Mouse (Mus musculus) fibroblast of lung, adult 2 months (primary cell): ENCODE results near the gene Syt13.

Source experiments
- DNase-seq: peaks from one replicate; pipeline ENCODE4 v3.0.0-alpha.2; 2011; ENCODE audit warnings: low read depth

The Syt13 gene

GRCm38 (mm10) chr2:92964345-92964744 is 49.4 kb downstream of the Syt13 start:
- no peak for DNase-seq

- no peak for DNase-seq
Observed at GRCm38 (mm10) chr2:92966257-92966656, 51.4 kb downstream of the Syt13 start.

DNA sequence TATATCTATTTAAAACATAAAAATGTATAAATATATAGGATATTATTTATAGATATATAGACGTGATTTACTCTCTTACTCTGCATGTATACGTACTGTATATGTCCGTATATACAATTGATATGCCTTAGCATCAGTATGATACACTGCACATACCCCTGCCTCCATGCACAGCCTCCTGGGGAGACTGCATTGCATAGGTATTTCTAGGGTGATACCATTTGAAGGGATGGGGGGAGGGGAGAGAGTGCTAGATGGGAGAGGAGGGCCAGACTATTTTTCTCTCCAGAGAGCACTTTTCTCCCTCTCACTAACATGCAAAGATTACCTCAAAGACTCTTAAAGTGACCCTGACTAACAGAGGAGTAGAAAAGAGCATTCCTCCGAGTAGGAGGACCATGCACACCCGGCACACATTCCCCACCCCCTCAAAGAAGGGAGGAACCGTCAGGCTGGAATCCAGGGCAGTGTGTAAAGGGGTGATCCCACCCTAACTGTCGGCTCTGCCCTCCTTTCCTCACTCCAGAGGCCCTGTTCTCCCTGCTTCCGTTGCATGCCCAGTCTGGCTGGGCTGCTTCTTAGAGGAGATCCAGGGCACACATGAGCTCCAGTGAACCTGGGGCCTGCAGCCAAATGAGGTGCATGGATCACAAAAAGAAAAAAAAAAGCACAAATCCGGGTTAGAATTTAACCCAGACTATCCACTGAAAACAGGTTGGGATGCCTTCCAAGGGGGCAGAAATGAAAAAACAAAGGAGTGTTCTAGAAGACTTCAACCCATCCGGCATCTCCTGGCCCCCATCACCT is 52.3 kb downstream of the Syt13 start:
- DNase-seq, result no peak

GRCm38 (mm10) chr2:92967839-92968166 is 52.9 kb downstream of the Syt13 start:
- no peak for DNase-seq

DNA sequence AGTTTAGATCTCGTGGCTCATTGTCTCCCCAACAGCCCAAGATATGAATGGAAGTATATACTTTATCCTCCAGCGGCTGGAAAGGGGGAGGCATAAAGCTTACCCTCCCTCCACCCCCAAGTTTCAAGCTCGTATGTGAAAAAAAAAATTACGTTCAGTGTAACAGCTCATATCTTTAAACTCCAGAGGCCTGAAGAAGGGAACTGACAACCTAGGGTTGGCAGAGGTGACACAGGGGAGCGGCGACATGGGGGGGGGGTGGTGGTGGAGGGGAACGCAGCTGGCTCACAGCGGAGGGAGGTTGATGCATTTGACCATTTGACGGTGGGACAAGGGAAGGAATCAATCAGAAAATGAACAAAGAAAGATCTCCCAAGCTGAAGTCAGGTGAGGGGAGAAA is 56.2 kb downstream of the Syt13 start:
- no peak for DNase-seq

GRCm38 (mm10) chr2:92971536-92971935 is 56.6 kb downstream of the Syt13 start:
- no peak for DNase-seq

- DNase-seq, result no peak
Observed at GRCm38 (mm10) chr2:92972071-92972470, 57.2 kb downstream of the Syt13 start.

DNA sequence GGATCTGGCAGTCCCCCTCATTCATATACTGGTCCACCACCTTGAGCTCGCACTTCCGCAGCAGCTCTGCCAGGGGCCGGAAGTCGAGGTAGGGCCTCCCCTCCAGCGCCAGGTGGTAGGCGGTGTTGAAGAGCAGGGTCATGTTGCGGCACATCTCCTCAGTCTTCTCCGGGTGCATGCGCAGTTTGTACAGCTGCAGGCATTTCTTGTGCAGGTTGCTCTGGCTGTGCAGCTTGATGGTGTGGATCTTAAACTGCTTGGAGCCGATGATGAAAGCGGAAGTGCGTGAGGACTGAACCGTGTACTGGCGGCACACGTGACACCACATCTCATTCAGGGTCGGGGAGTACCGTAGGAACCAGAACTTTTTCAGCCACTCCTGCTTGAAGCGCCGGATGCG is 58.7 kb downstream of the Syt13 start:
- DNase-seq, result no peak

- DNase-seq, result no peak
Observed at GRCm38 (mm10) chr2:92975031-92975790, 60.3 kb downstream of the Syt13 start.

DNA sequence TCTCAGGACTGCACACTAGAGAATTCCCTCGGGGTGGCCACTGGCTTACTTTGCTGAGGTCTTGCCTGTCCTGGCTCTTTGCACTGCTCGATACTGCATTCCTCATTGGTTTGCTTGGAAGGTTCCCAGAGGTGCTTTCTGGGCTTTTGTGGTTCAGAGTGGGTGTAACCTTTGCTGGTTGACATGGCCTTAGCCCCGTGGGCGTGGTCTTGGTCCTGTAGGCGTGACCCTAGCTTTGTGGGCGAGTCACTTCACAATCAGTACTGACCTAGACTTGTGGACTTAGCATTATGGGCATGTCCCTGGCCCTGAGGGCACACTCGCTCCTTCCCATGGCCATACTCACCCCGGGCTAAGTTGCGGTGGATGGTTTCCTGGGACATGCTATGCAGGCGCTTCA is 65.3 kb downstream of the Syt13 start:
- no peak for DNase-seq

DNA sequence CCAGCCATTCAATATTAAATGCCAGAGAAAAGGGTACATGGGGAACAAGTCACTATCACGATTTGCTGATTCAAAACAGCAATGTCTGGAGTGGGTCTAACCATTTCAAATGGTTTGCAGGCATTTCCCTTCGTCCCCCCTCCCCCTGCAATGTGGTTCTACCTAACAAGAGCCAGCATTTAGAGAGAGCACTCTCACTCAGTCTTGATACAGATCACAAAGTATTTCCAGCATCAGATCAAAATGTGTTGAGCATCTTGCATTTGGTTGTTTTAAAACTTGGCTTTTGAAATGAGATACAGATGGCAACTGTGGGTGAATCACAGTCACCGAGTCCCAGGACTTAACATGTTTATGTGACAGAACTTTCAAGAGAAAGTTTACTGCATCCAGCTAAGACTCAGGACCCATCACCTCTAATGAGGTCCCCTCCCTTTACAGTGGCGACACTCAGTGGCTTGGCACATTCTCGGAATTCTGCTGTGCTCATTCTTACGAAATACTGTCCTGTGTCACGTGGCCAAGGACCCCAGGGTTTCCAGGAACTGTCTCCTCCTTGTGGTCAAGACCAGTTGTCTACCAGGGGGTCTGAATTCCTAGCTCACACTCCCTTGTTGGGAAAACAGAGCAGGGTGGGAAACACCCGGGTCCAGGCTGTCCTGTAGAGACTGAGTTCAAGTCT is 67.8 kb downstream of the Syt13 start:
- DNase-seq, result no peak

DNA sequence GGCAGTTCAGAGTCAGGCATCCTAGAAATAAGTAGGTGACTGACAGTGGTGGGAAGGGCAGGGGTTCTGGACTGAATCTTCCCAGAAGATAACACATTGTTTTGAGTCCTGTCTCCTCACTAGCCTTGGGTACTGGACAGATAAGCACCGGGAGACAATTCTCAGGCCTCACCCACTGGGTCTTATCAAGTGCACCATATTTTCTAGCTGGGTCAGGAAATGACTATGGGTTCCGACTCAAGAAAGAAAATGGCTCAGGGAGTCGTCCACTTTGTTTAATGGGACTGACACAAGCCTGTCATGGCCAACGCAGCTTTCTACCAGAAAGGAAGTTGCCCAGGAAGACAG is 68.3 kb downstream of the Syt13 start:
- DNase-seq, result no peak

DNA sequence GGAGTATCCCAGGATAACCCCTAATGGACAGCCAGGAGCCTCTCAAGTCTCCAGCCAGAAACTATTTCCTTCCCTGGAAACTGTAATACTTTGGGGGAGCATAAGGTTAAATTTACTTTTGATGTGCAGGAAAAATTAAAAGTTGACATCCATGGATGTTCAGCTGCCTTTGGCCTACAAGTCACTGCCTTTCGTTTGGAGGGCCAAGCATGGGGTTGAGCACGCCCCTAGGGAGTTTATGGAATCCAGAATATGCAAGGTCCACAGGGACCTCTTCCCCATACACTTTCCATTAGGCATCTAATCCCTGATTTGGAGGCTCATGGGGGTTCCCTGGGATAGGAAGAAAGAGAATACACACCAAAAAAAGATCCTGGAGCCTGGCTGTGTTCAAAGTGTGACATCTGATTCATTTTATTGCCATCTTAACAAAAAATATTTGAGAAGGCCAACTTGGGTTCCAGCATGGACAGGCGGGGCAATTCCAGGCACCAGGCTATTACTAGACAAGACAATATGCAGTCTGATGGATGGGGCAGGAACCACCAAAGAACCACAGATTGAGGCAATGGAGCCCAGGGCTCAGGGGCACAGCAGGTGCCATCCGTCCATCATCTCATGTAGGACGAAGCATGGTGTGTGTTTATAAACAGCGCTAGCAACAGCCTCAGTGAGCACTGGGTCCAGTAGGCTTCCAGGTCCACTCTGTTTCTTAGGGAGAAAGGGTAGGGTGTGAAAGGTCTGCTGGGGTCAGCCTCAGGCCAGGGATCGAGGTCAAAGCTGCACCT is 69.6 kb downstream of the Syt13 start:
- no peak for DNase-seq

- DNase-seq, result no peak
Observed at GRCm38 (mm10) chr2:92985171-92985570, 70.3 kb downstream of the Syt13 start.

GRCm38 (mm10) chr2:92985600-92985999 is 70.7 kb downstream of the Syt13 start:
- no peak for DNase-seq

GRCm38 (mm10) chr2:92987108-92987618 is 72.3 kb downstream of the Syt13 start:
- DNase-seq, result no peak

DNA sequence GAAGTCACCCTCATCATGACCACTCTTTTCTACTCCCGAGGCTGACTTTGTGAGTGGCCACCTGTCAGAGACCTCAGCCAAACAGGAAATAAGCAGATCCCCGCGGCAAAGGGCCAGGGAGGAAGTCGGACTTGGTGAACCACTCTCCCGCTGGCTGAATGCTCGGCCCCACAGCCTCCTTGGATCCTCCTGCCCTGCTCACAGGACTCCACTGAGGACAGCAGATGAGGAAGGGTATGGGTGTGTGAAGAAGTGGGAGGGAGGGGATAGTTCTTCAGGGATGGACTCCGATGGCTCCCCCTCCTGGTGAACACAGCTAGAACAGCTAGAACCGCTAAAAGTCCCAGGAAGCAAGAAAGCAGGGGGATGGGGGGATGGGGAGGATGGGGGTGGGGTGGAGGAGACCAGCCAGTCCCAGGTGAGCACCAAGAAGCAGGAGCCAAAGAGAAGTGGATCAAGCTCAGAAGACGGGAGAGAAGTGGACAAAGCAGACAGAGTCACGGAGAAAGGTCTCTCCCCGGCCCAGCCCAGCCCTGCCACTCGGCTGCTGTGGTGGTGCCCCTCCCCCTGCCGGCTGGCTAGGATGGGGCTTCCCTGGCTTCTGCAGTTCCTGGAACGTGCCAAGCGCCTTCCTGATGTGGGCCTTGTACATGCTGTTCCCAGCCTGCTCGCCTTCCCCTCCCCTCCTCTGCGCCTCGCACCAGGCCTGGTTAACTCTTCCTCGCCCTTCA is 73.2 kb downstream of the Syt13 start:
- DNase-seq, result no peak

- no peak for DNase-seq
Observed at GRCm38 (mm10) chr2:92989593-92989992, 74.7 kb downstream of the Syt13 start.

DNA sequence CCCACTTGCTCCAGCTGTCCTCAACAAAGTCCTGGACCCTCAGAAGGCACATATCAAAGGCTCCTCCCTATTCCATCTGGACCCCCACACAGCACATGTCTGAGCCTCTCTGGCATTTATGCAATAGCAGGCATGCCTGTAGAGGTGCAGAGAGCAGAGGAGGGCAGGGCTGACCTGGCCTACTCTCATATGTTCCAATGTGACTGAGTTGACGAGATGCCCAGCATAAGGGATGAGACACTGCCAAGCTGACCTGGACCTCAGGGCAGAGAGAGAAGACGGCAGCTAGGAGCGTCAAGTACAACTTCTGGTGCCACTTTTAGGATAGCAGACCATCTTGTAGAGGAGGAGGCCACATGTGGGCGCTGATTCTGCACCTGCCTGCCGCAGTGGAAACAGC is 77.1 kb downstream of the Syt13 start:
- no peak for DNase-seq

GRCm38 (mm10) chr2:93005028-93005427 is 90.1 kb downstream of the Syt13 start:
- no peak for DNase-seq
